Mouse (Mus musculus) embryonic fibroblast, embryonic 13.5 days (primary cell): ENCODE data around the gene Tmem115. TPM values are rescaled to one million over a fixed set of nuclear protein-coding genes. Genes with fewer than 3 reads are reported as not detected.

Experiments
- H3K27ac ChIP-seq: 2 replicates; pipeline ENCODE4 v1.5.1; 2012; ENCODE audit warnings: low read length, control low read depth, inconsistent platforms; ENCODE audit not compliant: insufficient read depth
- H3K4me1 ChIP-seq: 2 replicates; pipeline ENCODE4 v1.6.1; 2011; ENCODE audit warnings: low read length; ENCODE audit not compliant: control insufficient read depth, insufficient read depth
- H3K4me3 ChIP-seq: 2 replicates; pipeline ENCODE4 v1.5.1; 2011; ENCODE audit warnings: mild to moderate bottlenecking, control low read depth, low read length; ENCODE audit not compliant: insufficient read depth
- CTCF ChIP-seq: IDR thresholded peaks from 2 replicates; pipeline ENCODE4 v1.5.1; 2011; ENCODE audit warnings: mild to moderate bottlenecking, control low read depth, low read length, moderate library complexity, borderline replicate concordance; ENCODE audit not compliant: insufficient read depth
- POLR2A ChIP-seq: IDR thresholded peaks from 2 replicates; pipeline ENCODE4 v1.6.1; 2011; ENCODE audit warnings: low read depth, mild to moderate bottlenecking, control low read depth, low read length, moderate library complexity
- polyA plus RNA-seq: library from polyadenylated mRNA; stranded (reverse); fragments of >200 nt; gene quantifications from 2 replicates; pipeline ENCODE4 v1.2.4, GENCODE M21; 2011; ENCODE audit warnings: low read depth; ENCODE audit not compliant: missing spikeins, insufficient read length

The Tmem115 gene
- polyA plus RNA-seq, 1 experiment, result 21.4 TPM

DNA sequence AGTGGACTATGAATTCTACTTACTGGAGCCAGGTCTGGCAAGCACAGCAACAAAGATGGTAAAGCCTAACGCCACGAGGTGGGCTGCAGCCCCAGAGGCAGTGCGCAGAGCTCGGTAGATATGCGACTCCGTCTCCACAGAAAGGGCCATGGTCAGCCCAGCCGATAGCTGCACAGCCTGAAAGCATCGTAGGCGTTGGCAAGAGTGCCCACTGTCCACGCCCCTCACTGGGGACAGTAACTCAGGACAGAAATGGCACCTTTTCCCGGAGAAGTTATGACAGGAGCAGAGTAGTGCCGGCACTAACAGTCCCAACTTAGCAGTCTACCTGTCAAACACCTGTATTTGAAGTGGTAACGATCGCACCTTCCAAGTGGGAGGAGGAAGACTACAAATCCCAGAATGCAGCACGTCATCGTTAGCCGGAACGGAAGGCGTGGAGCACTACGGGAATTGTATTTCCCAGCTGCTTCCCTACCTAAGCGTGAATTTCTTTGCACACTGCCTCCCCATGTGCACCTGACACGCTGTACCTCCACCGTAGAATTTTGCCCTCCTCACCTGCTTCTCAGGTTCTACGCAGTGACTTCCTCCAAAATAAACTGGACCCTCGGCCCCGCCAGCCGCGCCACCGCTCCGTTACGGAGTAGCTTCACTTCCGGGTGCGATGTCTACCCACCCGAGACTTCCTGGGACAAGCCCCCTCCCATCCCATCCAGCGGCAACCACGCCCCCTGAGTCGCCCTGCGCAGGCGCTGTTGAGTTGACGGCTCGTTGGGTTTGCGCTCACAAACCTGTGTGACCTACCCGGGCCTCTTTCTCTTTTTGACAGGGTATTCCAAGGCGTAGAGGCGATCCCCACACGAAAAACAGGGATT, 8.0 kb downstream of the Tmem115 start, which contains the start of the genes Cyb561d2 and Nprl2:
Cyb561d2 (minus strand) TSS at position 720 of the 878 bp plus-strand sequence.
Nprl2 (plus strand) TSS at position 753 of the 878 bp plus-strand sequence.
- Histone ChIP-seq H3K4me1 (peaks cover 4% of the 10 kb centered on the region; the same call in 1 of the 2 replicates), H3K27ac (no peak within 1 kb of the TSS), H3K4me3 (peak within 1 kb of the TSS; percentile 62)
- peak; percentile 70 for TF ChIP-seq POLR2A
- TF ChIP-seq CTCF, result no peak

DNA sequence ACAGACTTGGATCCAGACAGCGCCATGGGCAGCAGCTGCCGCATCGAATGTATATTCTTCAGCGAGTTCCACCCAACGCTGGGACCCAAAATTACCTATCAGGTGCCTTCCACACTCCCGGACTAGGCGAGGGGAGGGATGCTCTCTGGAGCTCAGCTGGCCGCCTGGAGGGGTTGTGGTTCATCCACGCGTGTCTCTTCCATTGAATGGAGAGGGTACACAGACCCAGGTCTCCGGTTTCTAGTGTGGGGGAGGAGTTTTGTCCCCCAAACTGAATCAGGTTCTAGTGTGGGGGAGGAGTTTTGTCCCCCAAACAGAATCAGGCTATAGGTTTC, 8.6 kb downstream of the Tmem115 start:
- H3K27ac ChIP-seq, result no peak overlapping the region

DNA sequence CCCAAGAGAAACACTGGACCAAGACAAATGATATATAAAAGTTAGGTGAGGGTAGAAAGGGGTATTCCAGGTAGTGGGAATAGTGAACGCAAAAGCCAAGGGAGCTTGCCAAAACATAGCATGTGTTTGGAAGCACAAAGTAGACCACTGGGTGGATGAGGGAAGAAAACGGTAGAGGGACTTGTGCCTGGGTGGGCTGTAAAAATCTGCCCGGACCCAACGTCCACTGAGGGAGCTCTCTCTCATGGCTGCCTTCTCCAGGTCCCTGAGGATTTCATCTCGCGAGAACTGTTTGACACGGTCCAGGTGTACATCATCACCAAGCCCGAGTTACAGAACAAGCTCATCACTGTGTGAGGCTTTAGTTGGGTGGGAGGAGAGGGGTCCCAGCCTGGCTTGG, 9.0 kb downstream of the Tmem115 start:
- TF ChIP-seq POLR2A, result no peak
- Histone ChIP-seq H3K27ac (no peak overlapping the region), H3K4me3 (peak overlapping the region; percentile 62), H3K4me1 (0 out of 2 replicates have a peak, but pooled peaks cover 3% of the 10 kb centered on the region)

More for the DNA sequence above, 8.6 kb downstream of the Tmem115 start:
- peak overlapping the region; percentile 62 for H3K4me3 ChIP-seq
- H3K4me1 ChIP-seq, result 0 out of 2 replicates have a peak, but pooled peaks cover 3% of the 10 kb centered on the region
- TF ChIP-seq CTCF (no peak), POLR2A (no peak)

DNA sequence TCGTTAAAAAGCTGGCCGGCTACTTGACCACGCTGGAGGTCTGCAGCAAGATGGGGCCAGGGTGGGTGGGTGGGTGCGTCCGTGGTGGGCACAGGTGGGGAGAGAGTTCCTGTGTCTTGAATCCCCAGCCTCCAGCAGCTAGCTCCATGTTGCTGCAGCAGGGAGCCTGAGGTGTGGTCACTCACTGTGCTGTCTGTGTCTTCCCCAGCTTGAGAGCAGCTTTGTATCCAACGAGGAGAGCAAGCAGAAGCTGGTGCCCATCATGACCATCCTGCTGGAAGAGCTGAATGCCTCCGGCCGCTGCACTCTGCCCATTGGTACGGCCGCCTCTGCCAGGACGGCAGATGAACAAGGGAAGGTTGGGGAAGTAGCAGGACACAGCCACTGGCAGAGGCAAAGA, 9.6 kb downstream of the Tmem115 start:
- 0 out of 2 replicates have a peak, but pooled peaks cover 3% of the 10 kb centered on the region for H3K4me1 ChIP-seq
- TF ChIP-seq POLR2A (no peak), CTCF (no peak)
- no peak overlapping the region for H3K4me3 ChIP-seq
- no peak overlapping the region for H3K27ac ChIP-seq

DNA sequence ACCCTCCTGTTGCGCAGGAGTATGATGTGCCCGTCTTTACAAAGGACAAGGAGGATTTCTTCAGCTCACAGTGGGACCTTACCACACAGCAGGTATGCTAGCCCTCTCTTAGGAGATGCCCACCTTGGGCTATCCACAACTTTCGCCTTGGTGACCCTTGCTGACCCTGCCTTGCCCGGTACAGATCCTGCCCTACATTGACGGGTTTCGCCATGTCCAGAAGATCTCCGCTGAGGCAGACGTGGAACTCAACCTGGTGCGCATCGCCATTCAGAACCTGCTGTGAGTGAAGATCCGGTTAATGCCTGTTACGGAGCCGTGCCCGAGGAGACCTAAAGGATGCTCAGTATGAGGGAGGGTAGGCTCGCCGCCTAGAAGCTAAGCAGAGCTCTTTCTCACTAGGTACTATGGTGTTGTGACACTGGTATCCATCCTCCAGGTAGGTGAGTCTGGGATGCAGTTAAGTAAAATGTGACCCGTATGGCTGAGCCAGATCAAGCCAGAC, 10.5 kb downstream of the Tmem115 start:
- H3K4me3 ChIP-seq, result no peak overlapping the region
- TF ChIP-seq CTCF (no peak), POLR2A (no peak)
- 0 out of 2 replicates have a peak, but pooled peaks cover 3% of the 10 kb centered on the region for H3K4me1 ChIP-seq
- H3K27ac ChIP-seq, result no peak overlapping the region

DNA sequence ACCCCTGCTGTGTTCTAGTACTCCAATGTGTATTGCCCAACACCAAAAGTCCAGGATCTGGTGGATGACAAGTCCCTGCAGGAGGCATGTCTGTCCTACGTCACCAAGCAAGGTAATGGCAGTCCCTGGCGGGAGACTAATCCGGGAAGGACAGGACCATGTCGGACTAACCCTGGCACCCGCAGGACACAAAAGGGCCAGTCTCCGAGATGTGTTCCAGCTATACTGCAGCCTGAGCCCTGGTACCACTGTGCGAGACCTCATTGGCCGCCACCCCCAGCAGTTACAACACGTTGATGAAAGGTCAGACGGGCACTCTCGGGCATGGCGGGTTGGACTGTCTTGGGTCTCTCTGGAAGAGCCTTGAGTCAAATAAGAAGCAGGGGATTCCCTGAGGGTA, 11.0 kb downstream of the Tmem115 start:
- TF ChIP-seq POLR2A (no peak), CTCF (no peak)
- H3K4me1 ChIP-seq, result 0 out of 2 replicates have a peak, but pooled peaks cover 3% of the 10 kb centered on the region
- no peak overlapping the region for H3K4me3 ChIP-seq
- H3K27ac ChIP-seq, result no peak overlapping the region

DNA sequence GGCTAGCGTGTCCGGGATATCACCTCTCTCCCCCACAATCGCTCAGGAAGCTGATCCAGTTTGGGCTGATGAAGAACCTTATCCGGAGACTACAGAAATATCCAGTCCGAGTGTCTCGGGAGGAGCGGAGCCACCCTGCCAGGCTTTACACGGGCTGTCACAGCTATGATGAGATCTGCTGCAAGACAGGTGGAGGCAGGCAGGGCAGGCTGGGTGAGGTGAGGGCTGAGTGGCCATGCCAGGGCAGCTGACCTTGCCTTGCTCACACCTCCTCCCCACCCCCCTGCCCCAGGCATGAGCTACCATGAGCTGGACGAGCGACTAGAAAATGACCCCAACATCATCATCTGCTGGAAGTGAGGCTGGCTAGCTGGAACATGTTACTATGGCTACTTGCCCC, 11.5 kb downstream of the Tmem115 start:
- TF ChIP-seq POLR2A, result no peak
- TF ChIP-seq CTCF, result no peak
- Histone ChIP-seq H3K4me3 (no peak overlapping the region), H3K27ac (no peak overlapping the region), H3K4me1 (0 out of 2 replicates have a peak, but pooled peaks cover 3% of the 10 kb centered on the region)

DNA sequence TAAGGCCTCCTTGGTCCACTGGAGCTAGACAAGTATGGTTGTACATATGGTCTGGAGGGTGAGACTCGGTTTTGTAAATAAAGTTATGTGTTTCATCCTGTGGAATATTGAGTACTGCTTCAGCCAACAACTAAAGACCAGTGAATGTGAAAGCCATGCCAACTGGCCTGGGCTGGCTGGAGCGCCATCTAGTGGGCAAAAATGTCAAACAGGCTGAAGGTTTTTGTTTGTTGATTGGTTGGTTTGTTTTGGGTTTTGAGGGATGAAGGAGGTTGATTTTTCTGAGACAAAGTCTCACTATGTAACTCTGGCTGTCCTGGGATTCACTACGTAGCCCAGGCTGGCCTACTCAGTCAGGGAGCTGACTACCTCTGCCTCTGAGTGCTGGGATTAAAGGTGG, 11.9 kb downstream of the Tmem115 start:
- no peak for TF ChIP-seq POLR2A
- peak; percentile 75 for TF ChIP-seq CTCF
- Histone ChIP-seq H3K27ac (no peak overlapping the region), H3K4me3 (no peak overlapping the region), H3K4me1 (0 out of 2 replicates have a peak, but pooled peaks cover 3% of the 10 kb centered on the region)

DNA sequence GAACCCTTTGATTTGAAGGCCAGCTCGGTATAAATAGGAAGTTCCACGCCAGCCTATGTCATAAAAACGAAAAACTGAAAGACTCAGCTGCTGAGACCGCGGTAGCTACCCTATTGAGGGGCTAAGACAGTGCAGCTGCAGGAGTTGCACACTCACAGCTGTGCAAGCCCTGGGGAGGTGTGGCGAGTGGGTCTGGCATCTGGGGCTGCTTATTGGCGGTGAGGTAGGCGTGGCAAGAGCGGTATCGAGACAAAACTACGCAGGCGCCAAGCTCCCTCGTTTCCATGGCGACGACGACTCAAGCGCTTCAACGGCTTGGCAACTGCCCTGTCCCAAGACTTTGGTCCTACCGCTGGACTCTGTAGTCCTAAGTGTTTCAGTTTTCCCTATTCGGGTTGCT, 13.3 kb downstream of the Tmem115 start, which contains the start of gene Zmynd10:
Zmynd10 (plus strand) TSS at position 273 of the 400 bp plus-strand sequence.
- Histone ChIP-seq H3K4me1 (no peaks in the 10 kb centered on the region; the same call in 1 of the 2 replicates), H3K4me3 (no peak within 1 kb of the TSS), H3K27ac (no peak within 1 kb of the TSS)
- TF ChIP-seq POLR2A (no peak), CTCF (no peak)

DNA sequence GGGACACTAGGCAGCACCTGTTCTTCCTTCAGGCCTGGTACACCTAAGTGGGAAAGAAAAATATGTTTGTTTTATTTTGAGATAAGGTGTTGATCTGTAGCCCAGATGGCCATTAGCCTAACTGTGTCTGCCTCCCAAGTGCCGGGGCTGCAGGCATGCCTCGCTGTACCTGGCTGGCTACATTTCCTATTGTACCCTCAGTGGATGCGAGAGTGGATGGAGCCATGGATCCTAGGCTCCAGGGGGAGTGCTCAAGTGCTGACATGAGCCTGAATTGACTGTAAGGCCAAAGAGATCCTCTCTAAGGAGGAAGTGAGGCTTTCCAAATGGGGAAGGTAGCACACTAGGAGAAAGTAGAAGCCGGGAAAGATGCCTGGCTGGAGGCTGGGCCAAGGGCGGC, 14.2 kb downstream of the Tmem115 start:
- TF ChIP-seq POLR2A (no peak), CTCF (no peak)
- H3K4me3 ChIP-seq, result no peak overlapping the region
- peaks cover 5% of the 10 kb centered on the region; the same call in 1 of the 2 replicates for H3K4me1 ChIP-seq
- no peak overlapping the region for H3K27ac ChIP-seq
